Mouse (Mus musculus) spleen, adult 2 months (tissue): ENCODE measurements around the gene Snx20. TPM values are rescaled to one million over a fixed set of nuclear protein-coding genes. Genes with fewer than 3 reads are reported as not detected.

ENCODE experiments used
- DNase-seq, 2 experiments: peaks; one replicate each; pipeline versions ENCODE4 v3.0.0 to v3.0.0-alpha.2; 2012 to 2021; ENCODE audit warnings: low spot score in 2 of 2, low read depth in 1 of 2
- H3K27ac ChIP-seq: fragments of 200-500 bp; 2 replicates; pipeline ENCODE4 v1.5.1; 2012; ENCODE audit warnings: low read length, inconsistent platforms; ENCODE audit not compliant: insufficient read depth
- H3K27me3 ChIP-seq: fragments of 200-500 bp; 2 replicates; pipeline ENCODE4 v1.6.1; 2012; ENCODE audit warnings: mild to moderate bottlenecking, moderate library complexity, low read length, inconsistent platforms; ENCODE audit not compliant: control insufficient read depth, insufficient read depth
- H3K36me3 ChIP-seq: fragments of 200-500 bp; 2 replicates; pipeline ENCODE4 v1.6.1; 2012; ENCODE audit warnings: mild to moderate bottlenecking, low read length, inconsistent platforms; ENCODE audit not compliant: control insufficient read depth, insufficient read depth
- H3K4me1 ChIP-seq: fragments of 200-500 bp; 2 replicates; pipeline ENCODE4 v1.6.1; 2011; ENCODE audit warnings: inconsistent platforms; ENCODE audit not compliant: control insufficient read depth, insufficient read depth, insufficient read length
- H3K4me3 ChIP-seq: fragments of 200-500 bp; 2 replicates; pipeline ENCODE4 v1.5.1; 2011; ENCODE audit warnings: mild to moderate bottlenecking, inconsistent platforms; ENCODE audit not compliant: insufficient read depth, insufficient read length; ENCODE audit errors: extremely low read depth
- CTCF ChIP-seq: fragments of 200-500 bp; IDR thresholded peaks from 2 replicates; pipeline ENCODE4 v1.5.1; 2011; ENCODE audit warnings: mild to moderate bottlenecking, inconsistent platforms; ENCODE audit not compliant: insufficient read depth, insufficient read length, insufficient replicate concordance; ENCODE audit errors: extremely low read depth
- POLR2A ChIP-seq: fragments of 200-500 bp; IDR thresholded peaks from 2 replicates; pipeline ENCODE4 v1.6.1; 2011; ENCODE audit warnings: low read depth, low read length, inconsistent platforms
- WGBS: fragments of 180-500 bp; shearing (Covaris S2); methylation state at CpG from one replicate; pipeline ENCODE4 v1.1.7; 2018; 5-methylcytosine and 5-hydroxymethylcytosine counted together
- polyA plus RNA-seq: library from polyadenylated mRNA; depleted of rRNA; stranded (reverse); fragments of >200 nt; gene quantifications from 2 replicates; pipeline ENCODE4 v1.2.3, GENCODE M21; 2012

The Snx20 gene
- polyA plus RNA-seq, 1 experiment: 63.8 TPM

GRCm38 (mm10) chr8:88620931-88621330 is 15.0 kb downstream of the Snx20 start:
- Histone ChIP-seq H3K4me3 (no peak overlapping the region), H3K36me3 (peaks cover 4% of the 10 kb centered on the region; the same call in 1 of the 2 replicates), H3K4me1 (no peaks in the 10 kb centered on the region), H3K27ac (no peak overlapping the region), H3K27me3 (no peaks in the 10 kb centered on the region)
- DNase-seq: no peak
- TF ChIP-seq CTCF (no peak), POLR2A (no peak)
- 88% methylated on average over 5 of the region's 5 CpGs for WGBS

DNA sequence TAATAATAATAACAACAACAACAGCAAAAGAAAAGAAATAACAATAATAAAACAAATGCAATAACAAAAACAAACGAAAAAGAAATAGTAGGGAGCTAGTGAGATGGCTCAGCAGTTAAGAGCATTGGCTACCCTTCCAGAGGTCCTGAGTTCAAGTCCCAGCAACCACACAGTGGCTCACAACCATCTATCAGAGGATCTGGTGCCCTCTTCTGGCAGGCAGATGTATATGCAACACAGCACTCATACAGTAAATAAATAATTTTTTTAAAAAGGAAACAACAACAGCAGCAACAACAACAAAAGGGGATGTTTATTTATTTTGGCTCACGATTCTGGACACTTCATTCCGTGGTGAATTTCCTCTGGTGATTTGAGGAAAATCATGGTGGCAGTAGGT is 16.4 kb downstream of the Snx20 start:
- no peak for TF ChIP-seq POLR2A
- TF ChIP-seq CTCF: no peak
- no peaks in the 10 kb centered on the region; the same call in 1 of the 2 replicates for H3K36me3 ChIP-seq
- H3K27me3 ChIP-seq: no peaks in the 10 kb centered on the region
- 71% methylated on average over 3 of the region's 3 CpGs for WGBS
- H3K4me3 ChIP-seq: no peak overlapping the region
- no peaks in the 10 kb centered on the region for H3K4me1 ChIP-seq
- no peak overlapping the region for H3K27ac ChIP-seq
- no peak for DNase-seq

GRCm38 (mm10) chr8:88618612-88619011 is 17.3 kb downstream of the Snx20 start:
- Histone ChIP-seq H3K4me3 (no peak overlapping the region), H3K4me1 (no peaks in the 10 kb centered on the region), H3K27me3 (no peaks in the 10 kb centered on the region), H3K36me3 (no peaks in the 10 kb centered on the region), H3K27ac (no peak overlapping the region)
- 31% methylated on average over 5 of the region's 5 CpGs for WGBS
- TF ChIP-seq POLR2A (no peak), CTCF (no peak)
- no peak for DNase-seq

- DNase-seq: no peak
- H3K27me3 ChIP-seq: no peaks in the 10 kb centered on the region
- no peaks in the 10 kb centered on the region for H3K36me3 ChIP-seq
- TF ChIP-seq CTCF (no peak), POLR2A (no peak)
- 84% methylated on average over 5 of the region's 5 CpGs for WGBS
- no peak overlapping the region for H3K27ac ChIP-seq
- no peaks in the 10 kb centered on the region for H3K4me1 ChIP-seq
- H3K4me3 ChIP-seq: no peak overlapping the region
Measured at GRCm38 (mm10) chr8:88614981-88615380, 20.9 kb downstream of the Snx20 start.

GRCm38 (mm10) chr8:88610271-88610670 is 25.7 kb downstream of the Snx20 start:
- Histone ChIP-seq H3K4me3 (no peak overlapping the region), H3K4me1 (no peaks in the 10 kb centered on the region), H3K27me3 (no peaks in the 10 kb centered on the region), H3K27ac (no peak overlapping the region), H3K36me3 (no peaks in the 10 kb centered on the region)
- TF ChIP-seq CTCF (no peak), POLR2A (no peak)
- no peak for DNase-seq
- WGBS: 74% methylated on average over 6 of the region's 6 CpGs

- TF ChIP-seq POLR2A: no peak
- TF ChIP-seq CTCF: no peak
- 87% methylated on average over 8 of the region's 8 CpGs for WGBS
- H3K27me3 ChIP-seq: no peaks in the 10 kb centered on the region
- H3K36me3 ChIP-seq: no peaks in the 10 kb centered on the region
- H3K4me1 ChIP-seq: no peaks in the 10 kb centered on the region
- H3K4me3 ChIP-seq: no peak overlapping the region
- no peak for DNase-seq
- no peak overlapping the region for H3K27ac ChIP-seq
Measured at GRCm38 (mm10) chr8:88609036-88609435, 26.9 kb downstream of the Snx20 start.

- Histone ChIP-seq H3K4me3 (no peak overlapping the region), H3K4me1 (no peaks in the 10 kb centered on the region), H3K27me3 (no peaks in the 10 kb centered on the region), H3K27ac (no peak overlapping the region), H3K36me3 (no peaks in the 10 kb centered on the region)
- 33% methylated on average over 13 of the region's 13 CpGs for WGBS
- DNase-seq: no peak
- TF ChIP-seq CTCF (no peak), POLR2A (no peak)
Measured at GRCm38 (mm10) chr8:88605361-88606040, 30.4 kb downstream of the Snx20 start.
